Mouse (Mus musculus) liver, embryonic 13.5 days (tissue): Measurements from ENCODE around the gene Pmf1. TPM values are rescaled to one million over a fixed set of nuclear protein-coding genes. Genes with fewer than 3 reads are reported as not detected.

Experiments
- ATAC-seq: fragments of 200-750 bp; cut with Nextera tagmentation; 2 replicates; pipeline ENCODE4 v1.8.0; 2017; ENCODE audit warnings: low read depth, mild to moderate bottlenecking, moderate number of reproducible peaks, moderate library complexity
- DNase-seq: peaks from one replicate; pipeline ENCODE4 v3.0.0; 2022
- H3K27ac ChIP-seq: fragments of 300-500 bp; sonication (generic); 2 replicates; pipeline ENCODE4 v1.5.1; 2015; ENCODE audit warnings: moderate library complexity, mild to moderate bottlenecking, inconsistent platforms
- H3K27me3 ChIP-seq: fragments of 300-500 bp; sonication (generic); 2 replicates; pipeline ENCODE4 v1.6.1; 2015; ENCODE audit warnings: mild to moderate bottlenecking, inconsistent platforms
- H3K36me3 ChIP-seq: fragments of 300-500 bp; sonication (generic); 2 replicates; pipeline ENCODE4 v1.6.1; 2015; ENCODE audit warnings: mild to moderate bottlenecking, inconsistent platforms
- H3K4me1 ChIP-seq: fragments of 300-500 bp; sonication (generic); replicated peaks from 2 replicates; pipeline ENCODE4 v1.6.1; 2015; ENCODE audit warnings: inconsistent platforms
- H3K4me2 ChIP-seq: fragments of 300-500 bp; sonication (generic); 2 replicates; pipeline ENCODE4 v1.6.1; 2015; ENCODE audit warnings: inconsistent platforms, mild to moderate bottlenecking, moderate library complexity
- H3K4me3 ChIP-seq: fragments of 300-500 bp; sonication (generic); replicated peaks from 2 replicates; pipeline ENCODE4 v1.5.1; 2015; ENCODE audit warnings: mild to moderate bottlenecking, inconsistent platforms
- H3K9ac ChIP-seq: fragments of 300-500 bp; sonication (generic); 2 replicates; pipeline ENCODE4 v1.6.1; 2015; ENCODE audit warnings: mild to moderate bottlenecking, inconsistent platforms
- H3K9me3 ChIP-seq: fragments of 300-500 bp; sonication (generic); replicated peaks from 2 replicates; pipeline ENCODE4 v1.6.1; 2016; ENCODE audit warnings: inconsistent platforms
- WGBS: fragments of 180-500 bp; shearing (Covaris S2); methylation state at CpG from one replicate; pipeline ENCODE4 v1.1.7; 2015; ENCODE audit not compliant: insufficient replicate concordance; 5-methylcytosine and 5-hydroxymethylcytosine counted together
- polyA plus RNA-seq: library from polyadenylated mRNA; unstranded; fragments of >200 nt; fragmentation: Nextera tagmentation; extraction: Ambion mirVana; gene quantifications from 2 replicates; pipeline ENCODE4 v1.2.1, GENCODE M21; 2015

The Pmf1 gene
- polyA plus RNA-seq, 1 experiment from 2014 or later, result 97.1 TPM

- Histone ChIP-seq H3K4me3 (no peak overlapping the region), H3K27ac (peak overlapping the region; percentile 43), H3K27me3 (no peaks in the 10 kb centered on the region), H3K9me3 (no peaks in the 10 kb centered on the region), H3K4me1 (peaks cover 80% of the 10 kb centered on the region), H3K4me2 (0 out of 2 replicates have a peak overlapping the region, but pooled peaks have one; percentile 1), H3K36me3 (peaks cover 96% of the 10 kb centered on the region), H3K9ac (peak overlapping the region; percentile 44)
- ATAC-seq, result 0 out of 2 replicates have a peak, but pooled peaks have one; percentile 16
- no peak for DNase-seq
- WGBS, result 62% methylated on average over 4 of the region's 4 CpGs
Measured at GRCm38 (mm10) chr3:88415668-88416067, 5.5 kb upstream of the Pmf1 start.

DNA sequence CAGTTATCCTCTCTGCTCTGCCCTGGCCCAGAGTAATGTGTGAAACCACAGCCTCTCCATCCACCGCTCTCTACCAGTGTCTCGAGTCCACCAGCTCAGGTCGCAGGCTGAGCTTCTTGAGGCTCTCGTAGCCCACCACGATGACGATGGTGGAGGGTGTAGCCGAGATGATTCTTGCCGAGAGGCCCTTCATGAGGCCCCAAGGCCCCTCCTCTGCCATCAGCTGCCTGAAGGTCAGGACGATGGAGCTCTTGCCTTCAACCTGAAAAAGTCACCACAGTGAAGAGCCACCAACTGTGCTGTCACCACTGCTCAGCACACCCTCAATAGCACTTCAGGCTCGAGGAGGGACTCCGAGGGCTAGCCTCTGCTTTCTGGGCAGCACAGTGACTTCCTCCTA is 2.5 kb upstream of the Pmf1 start:
- Histone ChIP-seq H3K27ac (peak overlapping the region; percentile 91), H3K9ac (peak overlapping the region; percentile 86; the same call in 1 of the 2 replicates), H3K36me3 (peaks cover 66% of the 10 kb centered on the region), H3K9me3 (no peaks in the 10 kb centered on the region), H3K4me1 (peaks cover 82% of the 10 kb centered on the region), H3K4me2 (no peak overlapping the region), H3K27me3 (no peaks in the 10 kb centered on the region), H3K4me3 (no peak overlapping the region)
- WGBS, result 76% methylated on average over 11 of the region's 11 CpGs
- ATAC-seq (no peak), DNase-seq (no peak)

DNA sequence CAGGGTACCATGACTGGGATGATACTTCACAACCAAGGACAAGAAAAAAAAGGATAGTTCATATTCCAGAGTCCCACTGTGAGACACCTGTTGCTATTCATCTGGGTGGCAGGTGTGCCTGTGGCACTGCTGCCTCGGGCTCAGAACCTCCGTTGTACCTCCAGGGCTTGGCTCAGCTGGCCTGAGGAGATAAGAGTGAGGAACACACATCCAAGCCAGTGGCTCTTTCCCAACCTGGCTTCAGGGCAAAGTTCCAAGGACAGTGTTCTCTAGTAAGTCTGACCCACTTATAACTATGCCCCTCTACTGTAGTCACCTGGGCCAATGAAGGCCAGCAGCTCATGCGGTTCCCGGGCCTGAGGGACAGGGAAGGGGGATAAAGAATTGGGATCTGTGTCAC is 1.6 kb upstream of the Pmf1 start:
- ATAC-seq (peak; percentile 59), DNase-seq (peak; percentile 50)
- Histone ChIP-seq H3K4me1 (peaks cover 86% of the 10 kb centered on the region), H3K9me3 (no peaks in the 10 kb centered on the region), H3K9ac (peak overlapping the region; percentile 86), H3K4me3 (peak overlapping the region; percentile 6; the same call in 1 of the 2 replicates), H3K4me2 (peak overlapping the region; percentile 92), H3K27ac (peak overlapping the region; percentile 91), H3K27me3 (no peaks in the 10 kb centered on the region), H3K36me3 (peaks cover 56% of the 10 kb centered on the region)
- WGBS, result 49% methylated on average over 4 of the region's 4 CpGs

GRCm38 (mm10) chr3:88410645-88411031 is 507 bp upstream of the Pmf1 start:
- peak; percentile 19 for DNase-seq
- peak overlapping the region; percentile 92 for H3K4me2 ChIP-seq
- peak overlapping the region; percentile 86 for H3K9ac ChIP-seq
- no peak for ATAC-seq
- H3K36me3 ChIP-seq, result peaks cover 46% of the 10 kb centered on the region
- H3K27ac ChIP-seq, result peak overlapping the region; percentile 91
- peaks cover 82% of the 10 kb centered on the region for H3K4me1 ChIP-seq
- peak overlapping the region; percentile 77 for H3K4me3 ChIP-seq
- WGBS, result 27% methylated on average over 7 of the region's 7 CpGs
- H3K27me3 ChIP-seq, result no peaks in the 10 kb centered on the region
- no peaks in the 10 kb centered on the region for H3K9me3 ChIP-seq

DNA sequence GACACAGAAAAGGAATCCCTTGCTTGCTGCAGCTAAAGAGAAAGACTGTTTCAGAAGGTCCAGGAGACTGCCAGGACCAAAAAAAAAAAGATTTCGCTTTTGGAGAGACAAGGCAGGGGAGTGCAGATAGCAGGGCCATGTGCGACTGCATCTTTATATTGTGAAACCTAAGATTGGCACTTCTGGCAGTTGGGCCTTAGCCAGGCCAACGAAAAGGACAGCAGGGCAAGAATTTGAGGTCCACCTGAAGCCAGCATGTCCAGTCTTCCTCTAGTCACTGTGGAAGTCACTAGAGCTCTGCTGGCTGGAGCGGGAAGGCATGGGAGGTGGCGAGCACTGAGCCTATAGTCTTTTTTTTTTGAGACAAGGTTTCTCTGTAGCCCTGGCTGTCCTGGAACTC is 1.2 kb downstream of the Pmf1 start:
- Histone ChIP-seq H3K9ac (peak overlapping the region; percentile 86), H3K4me2 (peak overlapping the region; percentile 92), H3K4me3 (peak overlapping the region; percentile 77), H3K9me3 (no peaks in the 10 kb centered on the region), H3K27me3 (no peaks in the 10 kb centered on the region), H3K4me1 (peaks cover 71% of the 10 kb centered on the region), H3K36me3 (peaks cover 43% of the 10 kb centered on the region), H3K27ac (peak overlapping the region; percentile 91)
- 32% methylated on average over 5 of the region's 5 CpGs for WGBS
- DNase-seq (no peak), ATAC-seq (no peak)

GRCm38 (mm10) chr3:88407529-88407928 is 2.6 kb downstream of the Pmf1 start:
- H3K4me3 ChIP-seq, result no peak overlapping the region; the same call in 1 of the 2 replicates
- H3K36me3 ChIP-seq, result peaks cover 40% of the 10 kb centered on the region
- H3K27ac ChIP-seq, result no peak overlapping the region
- H3K9ac ChIP-seq, result peak overlapping the region; percentile 4; the same call in 1 of the 2 replicates
- WGBS, result 53% methylated on average over 7 of the region's 7 CpGs
- peak overlapping the region; percentile 2; the same call in 1 of the 2 replicates for H3K4me2 ChIP-seq
- ATAC-seq, result no peak
- H3K4me1 ChIP-seq, result peaks cover 58% of the 10 kb centered on the region
- no peaks in the 10 kb centered on the region for H3K9me3 ChIP-seq
- no peaks in the 10 kb centered on the region for H3K27me3 ChIP-seq
- no peak for DNase-seq

GRCm38 (mm10) chr3:88407090-88407489 is 3.0 kb downstream of the Pmf1 start:
- 4% methylated on average over 2 of the region's 2 CpGs for WGBS
- Histone ChIP-seq H3K9ac (peak overlapping the region; percentile 22; the same call in 1 of the 2 replicates), H3K4me3 (no peak overlapping the region), H3K27me3 (no peaks in the 10 kb centered on the region), H3K36me3 (peaks cover 40% of the 10 kb centered on the region), H3K4me1 (peaks cover 54% of the 10 kb centered on the region), H3K9me3 (no peaks in the 10 kb centered on the region), H3K27ac (no peak overlapping the region), H3K4me2 (0 out of 2 replicates have a peak overlapping the region, but pooled peaks have one; percentile 2)
- ATAC-seq, result no peak
- DNase-seq, result peak; percentile 63

DNA sequence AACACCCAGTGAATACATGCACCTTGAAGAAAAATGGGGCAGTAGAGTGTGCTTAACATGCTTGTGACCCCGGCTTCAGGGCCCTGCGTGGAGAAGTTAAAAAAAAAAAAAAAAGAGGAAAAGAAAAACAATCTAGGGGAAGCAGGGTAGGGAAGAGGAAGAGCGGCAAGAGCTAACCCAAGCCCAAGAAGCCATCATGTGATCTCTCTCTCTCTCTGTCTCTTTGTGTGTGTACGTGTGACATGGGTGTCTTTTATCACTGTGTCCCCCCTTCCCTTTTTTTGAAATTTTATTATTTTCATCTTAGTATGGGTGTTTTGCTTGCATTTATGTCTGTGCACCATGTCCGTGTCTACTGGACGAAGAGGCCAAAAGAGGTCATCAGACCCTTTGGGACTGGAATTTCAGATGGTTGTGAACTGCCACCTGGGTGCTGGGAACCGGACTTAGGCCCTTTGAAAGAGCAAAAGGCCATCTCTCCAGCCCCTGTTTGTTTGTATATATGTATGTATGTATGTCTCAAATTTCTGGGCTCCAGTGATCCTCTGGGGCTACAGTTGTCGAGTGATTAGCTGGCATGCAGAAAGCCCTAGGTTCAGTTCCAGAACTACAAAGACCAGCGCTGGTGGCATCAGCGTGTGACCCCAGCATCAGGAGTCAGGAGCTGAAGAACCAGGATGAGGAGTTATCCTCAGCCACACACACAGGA is 6.5 kb downstream of the Pmf1 start:
- no peak for DNase-seq
- Histone ChIP-seq H3K4me2 (no peak overlapping the region), H3K4me1 (peaks cover 26% of the 10 kb centered on the region), H3K36me3 (peaks cover 48% of the 10 kb centered on the region), H3K27me3 (no peaks in the 10 kb centered on the region), H3K27ac (no peak overlapping the region), H3K9me3 (no peaks in the 10 kb centered on the region), H3K4me3 (no peak overlapping the region), H3K9ac (no peak overlapping the region)
- no peak for ATAC-seq
- 86% methylated on average over 10 of the region's 10 CpGs for WGBS

DNA sequence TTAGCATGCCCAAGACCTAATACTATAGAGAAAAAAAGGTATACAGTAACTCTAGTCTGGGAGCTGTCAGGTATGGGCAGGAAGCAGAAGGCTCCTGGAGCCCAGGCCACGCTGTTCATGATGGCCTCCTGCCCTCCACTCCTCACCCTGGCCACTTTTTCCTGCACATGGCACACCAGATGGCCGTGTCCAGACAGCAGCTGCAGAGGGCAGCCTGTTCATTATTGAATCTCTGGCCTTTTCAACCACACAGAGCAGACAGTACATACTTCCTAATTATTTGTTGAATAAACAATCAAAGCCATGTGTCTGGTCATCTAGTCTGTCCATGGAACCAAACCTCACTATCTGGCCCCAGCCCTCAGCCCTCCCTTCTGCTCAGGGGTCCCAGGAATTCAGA is 11.5 kb downstream of the Pmf1 start:
- Histone ChIP-seq H3K36me3 (peaks cover 70% of the 10 kb centered on the region), H3K4me1 (no peaks in the 10 kb centered on the region), H3K9ac (no peak overlapping the region), H3K4me3 (no peak overlapping the region), H3K9me3 (no peaks in the 10 kb centered on the region), H3K27ac (no peak overlapping the region), H3K27me3 (no peaks in the 10 kb centered on the region), H3K4me2 (no peak overlapping the region)
- DNase-seq (no peak), ATAC-seq (no peak)
- 84% methylated on average over 2 of the region's 2 CpGs for WGBS

DNA sequence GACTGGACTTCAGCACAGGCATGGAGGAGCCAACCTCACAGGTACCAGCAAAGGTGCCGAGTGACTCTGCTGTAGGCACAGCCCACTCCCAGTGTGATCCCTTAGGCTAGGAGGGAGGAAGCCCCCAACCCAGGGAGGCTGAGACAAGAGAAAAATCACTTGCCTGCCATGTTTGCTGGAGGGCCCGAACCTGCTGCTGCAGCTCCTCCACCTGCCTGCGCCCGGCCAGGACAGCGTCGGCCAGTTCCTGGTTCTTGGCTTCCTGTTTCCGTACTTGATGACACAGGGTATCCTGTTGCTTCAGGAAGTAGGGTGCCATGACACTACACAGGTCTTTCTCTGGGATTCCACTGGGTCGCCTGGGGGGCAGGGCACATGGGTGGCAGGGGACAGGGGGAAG is 14.4 kb downstream of the Pmf1 start:
- H3K4me3 ChIP-seq, result no peak overlapping the region
- 83% methylated on average over 8 of the region's 8 CpGs for WGBS
- ATAC-seq, result no peak
- H3K4me2 ChIP-seq, result no peak overlapping the region
- H3K27ac ChIP-seq, result no peak overlapping the region
- H3K9me3 ChIP-seq, result no peaks in the 10 kb centered on the region
- peaks cover 52% of the 10 kb centered on the region for H3K36me3 ChIP-seq
- no peak for DNase-seq
- no peaks in the 10 kb centered on the region for H3K4me1 ChIP-seq
- H3K27me3 ChIP-seq, result no peaks in the 10 kb centered on the region
- H3K9ac ChIP-seq, result no peak overlapping the region

DNA sequence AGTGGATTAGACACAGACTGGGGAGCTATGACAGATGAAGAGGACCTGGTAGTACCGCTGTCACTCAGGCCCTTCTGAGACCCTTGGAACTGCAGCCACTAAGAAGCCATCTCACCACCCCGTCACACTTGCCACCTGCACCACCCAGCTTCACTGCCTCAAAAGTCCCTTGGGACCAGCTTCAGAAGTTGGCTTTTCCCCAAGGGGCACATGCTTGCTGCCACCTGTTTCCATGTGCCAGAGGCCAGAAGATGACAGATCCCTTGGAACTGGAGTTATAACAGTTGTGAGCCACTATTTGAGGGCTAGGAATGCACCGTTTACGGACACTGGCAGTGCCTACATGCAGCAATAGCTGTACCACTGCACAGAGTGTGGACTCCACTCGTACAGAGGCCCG is 14.8 kb downstream of the Pmf1 start:
- 90% methylated on average over 6 of the region's 6 CpGs for WGBS
- Histone ChIP-seq H3K36me3 (peaks cover 54% of the 10 kb centered on the region), H3K4me3 (no peak overlapping the region), H3K4me2 (no peak overlapping the region), H3K27me3 (no peaks in the 10 kb centered on the region), H3K9ac (no peak overlapping the region), H3K4me1 (no peaks in the 10 kb centered on the region), H3K9me3 (no peaks in the 10 kb centered on the region), H3K27ac (no peak overlapping the region)
- ATAC-seq (no peak), DNase-seq (no peak)
